Mouse (Mus musculus): ENCODE results near the gene Ak1.

Gene Ak1

DNA sequence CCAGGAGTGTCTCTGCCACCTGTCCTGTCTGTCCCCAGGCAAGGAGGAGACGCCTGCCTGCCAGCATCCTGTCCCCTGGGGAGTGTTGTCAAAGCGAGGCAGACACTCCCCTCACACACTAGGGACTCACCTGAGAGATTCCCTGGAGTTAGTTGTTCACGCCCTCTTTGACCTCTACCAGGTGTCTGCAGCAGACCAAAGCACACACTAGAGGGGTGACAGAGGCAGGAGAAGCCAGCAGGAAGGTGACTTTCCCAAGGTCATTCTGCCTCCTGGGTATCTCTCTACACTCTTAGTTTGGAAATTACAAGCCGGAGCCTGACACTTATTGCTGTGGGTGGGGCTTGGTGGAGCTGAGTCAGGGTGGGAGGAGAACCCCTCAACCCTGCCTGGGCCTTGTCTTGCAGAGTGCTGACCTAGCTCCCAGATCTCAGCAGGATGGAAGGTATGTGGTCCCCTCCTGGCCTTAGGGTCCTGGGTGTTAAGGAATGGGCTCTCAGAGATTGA is 6.5 kb downstream of the Ak1 start:
- DNase-seq (ENCODE audit: low read depth), result no peak

DNA sequence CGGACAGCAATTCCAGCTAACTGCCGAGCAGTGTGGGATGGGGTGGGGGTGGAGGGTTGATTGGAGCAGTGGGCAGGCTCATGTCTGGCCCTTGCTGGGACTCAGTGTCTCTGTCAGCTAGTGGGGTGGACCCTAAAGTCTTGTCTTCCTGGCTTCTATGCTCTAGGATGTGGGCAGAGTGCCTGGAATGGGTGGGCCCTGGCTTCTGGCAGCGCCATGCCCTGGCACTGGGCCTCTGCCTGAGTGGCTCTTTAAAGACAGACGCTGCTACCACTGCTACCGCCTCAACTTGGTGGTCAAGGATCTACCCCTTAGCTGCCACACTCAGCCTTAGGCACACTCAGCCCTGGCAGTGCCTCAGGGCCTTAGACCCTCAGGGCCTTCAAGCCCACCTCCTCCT is 7.2 kb downstream of the Ak1 start:
- DNase-seq (ENCODE audit: low read depth), result peak; percentile 84

DNA sequence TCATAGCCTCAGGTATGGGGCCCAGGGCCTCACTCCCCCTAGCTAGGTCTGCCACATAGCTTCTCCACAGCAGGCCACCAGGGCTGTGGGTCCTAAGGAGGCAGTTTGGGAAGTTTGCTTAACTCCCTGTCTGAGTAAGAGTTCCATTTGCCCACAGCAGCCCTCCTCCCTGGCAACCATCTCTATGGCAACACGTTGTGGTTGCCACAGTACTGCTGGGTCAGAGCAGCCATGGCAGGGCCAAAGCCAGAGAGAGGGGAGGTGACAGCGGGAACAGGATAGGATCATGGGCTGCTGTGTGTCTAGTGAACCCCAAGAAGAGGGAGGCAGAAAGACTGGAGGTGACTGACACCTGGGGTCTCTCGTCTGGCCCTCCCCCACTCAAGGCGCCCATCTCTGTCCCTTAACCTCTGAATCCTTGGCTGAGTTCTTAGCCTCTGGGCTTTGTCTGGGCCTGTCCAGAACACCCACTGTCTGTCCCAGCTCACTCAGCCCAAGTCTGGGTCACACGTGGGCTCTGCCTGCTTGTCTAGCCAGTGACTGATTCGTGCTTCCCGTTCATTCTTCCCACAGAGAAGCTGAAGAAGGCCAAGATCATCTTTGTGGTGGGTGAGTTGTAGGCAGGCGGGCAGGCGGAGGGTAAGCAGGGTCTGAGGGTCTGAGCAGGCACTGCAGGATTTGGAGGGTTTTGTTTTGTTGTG is 7.9 kb downstream of the Ak1 start:
- DNase-seq (ENCODE audit: low read depth), result peak; percentile 92

DNA sequence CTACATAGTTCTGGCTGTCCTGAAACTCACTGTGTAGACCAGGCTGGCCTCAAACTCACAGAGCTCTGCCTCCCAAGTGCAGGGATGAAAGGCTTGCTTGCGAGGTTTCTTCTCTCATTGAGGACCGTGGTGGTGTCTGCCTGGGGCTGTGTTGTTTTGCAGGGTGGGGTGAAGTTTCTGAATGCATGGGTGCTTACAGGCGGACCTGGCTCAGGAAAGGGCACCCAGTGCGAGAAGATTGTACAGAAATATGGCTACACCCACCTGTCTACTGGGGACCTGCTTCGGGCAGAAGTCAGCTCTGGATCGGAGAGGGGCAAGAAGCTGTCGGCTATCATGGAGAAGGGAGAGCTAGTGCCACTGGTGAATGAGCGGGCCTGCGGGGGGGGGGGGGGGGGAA is 8.5 kb downstream of the Ak1 start:
- no peak for DNase-seq (ENCODE audit: low read depth)

GRCm38 (mm10) chr2:32631046-32631445 is 9.5 kb downstream of the Ak1 start:
- no peak for DNase-seq (ENCODE audit: low read depth)

DNA sequence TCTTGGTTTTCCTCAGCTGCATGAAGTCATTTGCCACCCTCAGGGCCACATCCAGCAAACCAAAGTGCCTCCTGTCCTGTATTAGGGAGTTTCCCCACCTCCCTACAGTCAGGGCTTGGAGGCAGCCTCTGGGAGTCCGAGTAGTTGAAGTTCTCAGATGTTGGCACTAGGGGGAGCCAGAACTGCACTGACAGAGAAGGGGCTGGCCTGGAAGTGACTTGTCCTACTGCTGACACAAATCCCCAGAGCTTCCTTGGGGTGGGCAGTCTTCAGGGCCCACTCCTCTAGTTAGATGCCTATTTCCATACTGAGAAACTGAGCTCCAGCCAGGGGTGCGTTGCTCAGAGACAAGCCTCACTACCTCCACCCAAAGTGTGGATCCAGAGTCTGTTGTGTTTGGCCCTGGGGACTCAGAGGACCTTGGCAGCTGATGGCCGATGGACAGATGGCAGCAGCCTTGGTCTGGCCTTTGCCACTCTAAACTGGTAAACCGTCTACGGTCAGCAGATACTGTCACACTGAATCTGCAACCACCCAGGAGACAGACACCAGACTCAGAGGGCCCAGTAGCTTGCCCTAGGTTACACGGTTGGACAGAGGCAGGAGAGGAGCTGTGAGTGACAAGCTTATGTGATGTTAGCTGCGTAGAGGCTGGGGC is 10.3 kb downstream of the Ak1 start:
- DNase-seq (ENCODE audit: low read depth), result peak; percentile 65

DNA sequence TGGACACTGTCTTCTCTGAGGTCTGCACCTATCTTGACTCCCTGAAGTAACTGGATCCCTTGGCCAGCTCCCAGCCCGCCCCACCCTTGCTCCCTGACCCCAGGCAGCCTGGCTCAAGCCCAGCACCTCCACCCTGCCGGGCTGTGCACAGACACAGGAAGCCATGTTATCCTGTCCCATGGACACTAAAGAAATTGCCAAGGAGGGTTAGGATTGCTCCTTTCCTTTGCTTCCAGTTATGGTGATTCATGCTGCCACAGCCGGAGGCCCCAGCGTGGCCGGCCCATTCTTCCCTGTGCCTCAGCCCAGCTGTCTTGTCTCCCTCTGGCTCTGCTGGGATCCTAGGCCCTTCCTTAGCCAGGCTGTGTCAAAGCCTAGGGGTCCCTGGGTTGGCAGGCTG is 12.1 kb downstream of the Ak1 start:
- no peak for DNase-seq (ENCODE audit: low read depth)

DNA sequence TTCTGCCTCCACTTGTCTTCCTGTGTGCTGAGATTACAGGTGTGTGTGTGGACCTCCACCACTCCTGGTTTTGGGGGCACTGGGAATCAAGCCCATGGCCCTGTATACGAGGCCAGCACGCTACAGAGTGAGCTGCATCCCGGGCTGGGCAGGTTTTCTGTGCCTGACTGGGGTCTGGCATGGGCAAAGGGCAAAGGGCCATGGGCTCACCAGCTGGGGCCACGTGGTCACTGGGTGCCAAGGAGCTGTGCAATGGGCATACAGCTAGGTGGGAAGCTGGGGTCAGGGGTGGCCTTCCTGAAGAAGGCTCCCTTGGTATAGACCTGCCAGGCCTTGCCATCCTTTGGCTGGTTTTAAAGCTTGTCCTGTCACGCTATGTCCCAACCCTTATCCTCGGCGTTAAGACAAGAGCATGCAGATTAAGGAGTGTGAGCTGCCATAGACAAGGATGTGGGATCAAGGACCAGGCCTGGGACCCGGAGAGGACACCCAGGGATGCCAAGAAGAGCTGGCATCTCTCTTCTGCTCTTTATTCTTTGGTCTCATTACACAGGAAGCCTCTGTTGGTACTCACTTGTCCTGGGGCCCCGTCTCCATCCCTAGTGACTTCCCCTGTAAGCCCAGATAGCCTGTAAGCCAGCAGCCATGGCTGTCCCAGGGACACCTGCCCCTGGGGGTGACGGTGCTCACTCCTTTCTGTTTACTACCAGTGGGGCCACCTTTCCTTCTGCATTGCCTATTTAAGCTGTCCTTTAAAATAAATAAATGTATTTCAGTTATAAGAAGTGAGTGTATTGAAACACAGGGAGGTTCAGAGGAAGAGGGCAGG is 12.9 kb downstream of the Ak1 start:
- DNase-seq (ENCODE audit: low read depth), result no peak

DNA sequence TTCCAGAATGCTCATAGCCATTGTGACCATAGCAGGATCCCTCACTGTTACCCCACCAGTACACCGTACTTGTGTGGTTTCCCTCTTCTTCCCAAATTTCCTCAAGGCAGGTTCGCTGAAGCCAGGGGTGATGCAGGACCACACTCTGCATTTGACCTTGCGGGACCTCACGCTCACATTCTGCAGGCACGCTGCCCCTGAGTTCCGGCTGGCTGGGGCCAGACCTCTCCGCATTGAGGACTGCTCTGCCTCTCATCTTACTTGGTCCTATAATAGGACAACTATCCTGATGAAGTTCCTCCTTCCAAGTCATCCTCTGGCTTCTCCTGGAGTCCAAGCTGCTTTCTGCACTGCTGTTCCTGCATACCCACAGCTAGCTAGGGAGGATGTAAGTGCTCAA is 15.1 kb downstream of the Ak1 start:
- DNase-seq (ENCODE audit: low read depth), result no peak

DNA sequence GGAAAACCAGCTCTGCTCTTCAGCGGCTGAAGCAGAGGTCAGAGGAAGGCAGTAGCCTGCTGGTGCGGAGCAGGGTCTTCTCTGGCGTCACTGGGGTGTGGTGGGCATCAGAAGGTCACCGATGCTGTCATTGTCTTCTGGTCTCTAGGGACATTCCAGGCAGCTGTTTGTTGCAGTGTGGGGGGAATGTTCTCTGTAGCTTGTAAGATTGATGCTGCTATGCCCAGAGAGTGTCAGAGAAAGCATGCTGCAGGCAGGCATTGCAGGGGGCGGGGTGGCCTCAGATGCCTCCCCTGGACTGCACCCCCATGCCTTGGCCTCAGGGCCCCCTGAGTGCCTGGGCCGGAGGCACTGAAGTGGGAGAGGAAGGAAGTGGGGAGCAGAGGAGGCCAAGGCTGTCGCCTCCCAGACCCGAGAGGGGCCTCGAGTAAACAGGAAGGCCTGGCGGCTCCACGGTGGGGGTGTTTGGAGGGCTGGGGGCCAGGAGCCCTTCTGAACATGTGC is 16.3 kb downstream of the Ak1 start:
- DNase-seq (ENCODE audit: low read depth), result no peak

DNA sequence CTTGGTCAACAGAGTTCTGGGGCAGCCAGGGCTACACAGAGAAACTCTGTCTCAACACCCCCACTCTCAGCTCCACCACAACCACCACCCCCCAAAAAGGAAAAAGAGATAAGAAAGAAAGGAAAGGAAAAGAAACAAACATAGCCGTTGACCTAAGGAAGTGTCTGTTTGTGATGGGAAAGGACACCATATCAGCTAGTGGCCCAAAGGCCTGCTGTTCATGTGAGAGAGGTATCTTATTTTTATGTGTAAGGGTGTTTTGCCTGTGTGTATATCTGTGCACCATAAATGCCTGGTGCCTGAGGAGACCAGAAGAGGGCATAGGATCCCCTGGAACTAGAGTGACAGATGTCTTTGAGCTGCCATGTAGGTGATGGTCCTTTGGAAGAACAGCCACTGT is 18.1 kb downstream of the Ak1 start:
- no peak for DNase-seq (ENCODE audit: low read depth)

DNA sequence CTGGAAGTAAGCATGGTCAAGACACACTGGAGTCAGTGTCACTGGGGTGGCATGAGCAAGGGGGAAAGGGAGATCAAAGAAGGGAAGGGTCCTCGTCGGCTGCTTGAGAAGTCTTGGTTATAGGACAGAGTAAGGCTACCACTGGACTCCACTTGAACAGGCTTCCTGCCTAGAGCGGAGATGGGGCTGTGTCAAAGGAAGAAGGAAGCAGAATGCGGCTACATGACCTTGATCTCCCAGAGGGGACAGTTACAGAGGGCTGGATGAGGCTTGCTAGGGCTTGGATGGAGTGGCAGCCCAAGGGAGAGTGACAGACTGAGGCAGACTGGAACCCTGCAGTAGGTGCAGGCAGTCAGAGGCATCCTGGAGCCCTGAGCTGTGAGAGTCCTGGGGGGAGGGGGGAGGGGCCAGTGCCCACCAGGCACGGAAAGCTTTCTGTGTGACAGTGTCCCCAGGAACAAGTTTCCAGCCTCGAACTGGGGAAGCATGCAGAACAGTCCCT is 19.0 kb downstream of the Ak1 start:
- no peak for DNase-seq (ENCODE audit: low read depth)

DNA sequence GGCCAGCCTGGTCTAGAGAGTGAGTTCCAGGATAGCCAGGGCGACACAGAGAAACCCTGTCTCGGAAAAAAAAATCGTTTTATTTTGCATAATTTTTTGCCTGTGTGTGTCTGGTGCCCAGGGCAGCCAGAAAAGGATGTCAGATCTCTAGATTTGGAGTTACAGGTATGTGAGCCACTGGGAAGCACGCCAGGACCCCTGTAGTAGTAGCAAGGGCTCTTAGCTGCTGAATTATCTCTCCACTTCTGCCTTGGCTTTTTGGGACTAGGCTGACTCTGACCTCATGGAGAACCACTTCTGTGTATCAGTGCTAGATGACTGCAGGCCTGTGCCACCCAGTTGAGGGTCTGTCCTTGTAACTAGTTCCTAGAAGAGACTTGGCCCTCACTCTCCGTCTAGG is 20.3 kb downstream of the Ak1 start:
- no peak for DNase-seq (ENCODE audit: low read depth)

DNA sequence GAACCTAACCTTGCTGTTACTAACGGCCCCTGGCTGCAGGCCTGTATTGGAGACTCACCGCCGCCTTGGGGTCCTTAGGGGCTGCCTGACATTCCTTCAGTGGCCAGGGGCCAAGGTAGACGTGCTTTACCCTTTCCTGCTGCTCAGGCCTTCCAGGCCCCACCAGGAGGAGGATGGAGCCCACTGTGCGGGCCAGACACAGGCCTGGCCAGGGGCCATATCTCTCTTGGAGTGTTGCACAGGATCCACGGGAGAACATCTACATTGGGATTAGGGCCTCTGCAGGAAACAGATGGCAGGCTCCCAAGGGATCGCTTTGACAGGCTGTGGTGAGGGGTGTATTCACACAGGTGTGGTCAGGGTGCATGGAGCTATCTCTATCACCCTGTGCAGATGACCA is 21.3 kb downstream of the Ak1 start:
- no peak for DNase-seq (ENCODE audit: low read depth)

DNA sequence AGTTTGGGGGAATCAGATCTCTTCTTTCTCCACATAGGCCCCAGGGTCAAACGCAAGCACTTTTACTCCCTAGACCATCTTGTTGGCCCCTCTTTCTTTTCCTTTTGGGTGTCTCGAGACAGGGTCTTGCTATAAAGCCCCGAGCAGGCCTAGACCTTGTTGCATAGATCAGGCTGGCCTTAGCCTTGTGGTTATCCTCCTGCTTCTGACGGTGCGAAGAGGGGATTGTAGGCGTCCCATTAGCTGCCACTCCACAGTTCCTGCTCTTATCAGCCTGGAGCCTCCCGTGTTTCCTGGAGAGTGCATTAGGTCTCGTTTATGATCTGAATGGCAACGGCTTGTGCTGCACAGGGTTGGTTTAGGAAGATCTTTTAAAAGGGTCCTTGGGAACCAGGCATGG is 22.5 kb downstream of the Ak1 start:
- no peak for DNase-seq (ENCODE audit: low read depth)

DNA sequence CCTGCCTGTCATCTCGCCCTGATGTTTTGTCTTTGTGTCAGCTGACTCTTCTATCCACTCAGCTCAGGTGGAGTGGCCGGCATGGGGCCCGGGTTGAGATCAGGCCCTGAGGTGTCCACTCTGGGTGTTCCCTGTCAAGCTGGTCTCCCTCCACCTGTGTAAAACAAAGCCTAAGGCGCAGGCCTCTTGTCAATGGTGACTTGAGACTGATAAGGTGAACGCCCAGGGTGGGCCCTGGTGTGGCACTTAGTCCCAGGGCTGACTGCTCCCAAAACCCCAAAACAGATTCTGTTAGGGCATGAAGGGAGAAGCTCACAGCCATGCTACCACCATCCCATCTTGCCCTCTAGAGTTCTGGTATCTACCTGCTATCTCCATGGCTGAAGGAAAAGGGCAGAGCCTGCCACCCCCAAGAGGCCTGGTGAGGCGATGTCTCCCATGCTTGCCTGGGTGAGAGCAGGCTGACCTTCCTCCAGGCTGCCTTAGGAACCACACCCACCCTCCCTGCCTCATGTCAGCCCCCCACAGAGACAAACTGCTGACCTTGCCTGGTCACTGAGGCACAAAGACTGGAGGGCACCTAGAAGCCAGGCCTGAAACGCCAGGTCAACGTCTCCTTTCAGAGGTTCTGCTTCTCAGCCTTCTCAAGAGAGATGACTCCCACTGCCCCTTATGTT is 23.4 kb downstream of the Ak1 start:
- DNase-seq (ENCODE audit: low read depth), result no peak

- DNase-seq (ENCODE audit: low read depth), result no peak
Measured at GRCm38 (mm10) chr2:32645647-32646046, 24.1 kb downstream of the Ak1 start.

DNA sequence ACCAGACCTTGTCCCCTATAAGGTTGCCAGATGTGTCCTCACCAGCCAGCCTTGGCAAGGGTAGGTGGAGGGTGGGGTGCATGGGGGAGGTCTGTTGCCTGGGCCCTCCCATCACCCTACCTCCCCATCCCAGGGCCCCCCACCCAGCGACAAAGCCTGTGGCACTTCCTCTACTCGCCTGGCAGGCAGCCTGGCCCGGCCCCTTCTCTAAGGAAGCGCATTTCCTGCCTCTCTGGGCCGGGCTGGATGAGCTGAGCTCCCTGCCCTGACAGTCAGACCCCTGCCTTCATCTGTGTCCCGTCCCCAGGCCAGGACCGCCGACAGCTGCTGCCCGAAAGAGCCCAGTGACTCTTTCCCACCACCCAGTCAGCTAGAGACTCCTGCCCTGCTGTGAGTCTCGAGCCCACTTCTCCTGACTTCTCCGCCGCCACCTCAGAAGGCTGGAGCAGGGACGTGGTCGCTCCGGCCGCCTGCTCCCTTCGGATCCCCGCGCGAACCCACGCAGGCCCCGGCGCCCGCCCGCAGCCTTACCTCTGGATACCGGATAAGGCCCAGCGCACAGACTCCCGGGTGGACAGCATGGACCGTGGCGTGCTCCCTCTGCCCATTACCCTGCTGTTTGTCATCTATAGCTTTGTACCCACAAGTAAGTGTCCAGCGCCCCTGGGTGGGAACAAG is 25.0 kb downstream of the Ak1 start, which contains the start of gene Eng:
TSS of gene Eng (plus strand) at position 217 of the 678 bp plus-strand sequence.
- no peak for DNase-seq (ENCODE audit: low read depth)

GRCm38 (mm10) chr2:32647366-32647765 is 25.8 kb downstream of the Ak1 start:
- DNase-seq (ENCODE audit: low read depth), result no peak

DNA sequence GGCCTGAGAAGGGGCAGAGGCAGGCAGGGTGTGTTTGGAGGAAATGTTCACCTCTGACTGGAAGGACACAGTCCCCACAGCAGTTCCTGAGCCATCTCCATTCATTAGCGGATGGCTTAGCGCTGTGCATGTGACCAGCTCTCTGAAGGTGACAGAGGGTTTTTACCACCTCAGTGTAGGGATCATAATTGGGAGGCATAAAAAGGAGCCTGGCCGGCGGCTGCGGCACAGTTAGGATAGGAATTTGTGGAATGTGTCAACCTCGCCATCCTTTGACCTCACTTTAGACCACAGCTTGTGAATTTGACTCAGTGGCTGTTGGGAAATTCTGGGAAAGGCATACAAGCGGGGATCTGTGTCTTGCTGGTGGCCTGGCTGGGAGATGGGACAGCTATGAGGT is 32.2 kb downstream of the Ak1 start:
- no peak for DNase-seq (ENCODE audit: low read depth)

DNA sequence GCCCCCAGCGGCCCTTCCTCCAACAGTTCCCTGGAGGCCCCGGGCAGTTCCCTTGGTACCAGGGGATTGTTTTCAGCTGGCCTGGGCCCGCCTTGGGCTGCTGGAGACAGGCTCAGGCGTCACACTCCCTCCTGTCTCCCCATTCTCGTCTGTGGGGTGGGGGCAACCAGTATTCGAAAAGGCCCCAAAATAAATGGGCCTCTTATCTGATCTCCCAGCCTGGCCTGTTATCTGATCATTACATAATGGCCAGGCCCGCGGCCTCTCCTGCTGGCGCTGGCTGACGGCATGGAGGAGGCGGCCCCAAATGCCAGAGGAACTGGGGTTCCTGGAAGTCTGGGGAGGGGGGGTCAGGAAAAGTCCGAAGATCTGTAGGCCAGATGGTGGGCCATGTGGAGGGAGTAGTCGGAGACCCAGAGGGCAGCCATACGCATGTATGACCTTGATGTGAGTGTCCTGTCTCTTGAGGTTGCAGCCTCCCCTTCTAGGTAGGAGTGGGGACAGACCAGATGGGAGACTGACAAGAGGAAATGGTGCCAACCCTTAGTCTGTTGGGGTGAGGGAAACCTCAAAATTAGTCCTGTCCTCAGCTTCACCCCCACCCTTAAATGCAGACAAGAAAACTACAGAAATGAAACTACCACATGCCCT is 33.3 kb downstream of the Ak1 start:
- DNase-seq (ENCODE audit: low read depth), result no peak

All from fibroblast of lung, adult 2 months (primary cell).